In the genomic region with DNA sequence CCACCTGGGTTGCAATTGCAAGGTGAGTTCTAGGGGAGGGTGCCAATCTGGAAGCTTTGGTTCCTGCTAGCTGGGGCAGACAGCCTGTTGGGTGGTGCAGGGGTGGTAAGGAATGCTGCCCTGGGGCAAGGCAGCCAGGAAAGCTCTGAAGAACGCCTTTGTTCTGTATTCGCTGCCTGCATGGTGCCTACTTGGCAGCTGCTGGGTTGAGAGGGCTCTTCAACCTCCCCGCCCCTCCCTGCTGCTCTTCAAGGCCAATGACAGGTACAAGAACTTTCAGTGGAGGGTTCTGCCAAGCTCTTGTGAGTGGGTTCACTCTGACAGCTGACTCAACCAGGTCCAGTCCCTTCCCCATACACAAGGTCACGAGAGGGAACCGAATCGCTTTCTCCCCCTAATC, we compare ENCODE assay signal across 19 mouse cellular contexts. TPM values are rescaled to one million over a fixed set of nuclear protein-coding genes. Genes with fewer than 3 reads are reported as not detected.
DNase-seq lines count a peak whose midpoint lies in the region; TF ChIP-seq lines count a peak whose summit lies in the region.
"Had no signal": no experiment of that assay in that cellular context is flagged by ENCODE, and none has a peak within 500 bp of the region (broad histone marks: within the 10 kb centered on the region; RNA-seq: fewer than 3 reads in every experiment).

No protein-coding gene starts in this region.

- TF ChIP-seq CTCF in lung, adult 2 months (IDR thresholded peaks at IDR 0.05; ENCODE audit: insufficient read depth, low read length) = no peak

- no peak for TF ChIP-seq POLR2A in lung, adult 2 months (IDR thresholded peaks at IDR 0.05; ENCODE audit: borderline replicate concordance, extremely low read depth, low read depth, low read length)

- peak; percentile 81 to 83 for DNase-seq in adrenal gland, adult (ENCODE audit: inconsistent age in 2 of 2, low spot score in 1 of 2)
- no peak for DNase-seq in adrenal gland, postnatal 25 days
- DNase-seq in kidney, adult 11 months = peak; percentile 60
- DNase-seq in kidney, adult 18-20 months = no peak
- DNase-seq in lung, adult 2 months = peak; percentile 67
- DNase-seq in lung, postnatal 36 days = peak; percentile 81
- no peak for DNase-seq in left cerebral cortex, postnatal 10 days (ENCODE audit: extremely low spot score in 1 of 2, low spot score in 2 of 2)
- no peak for DNase-seq in spleen, postnatal 10 days (ENCODE audit: low spot score in 2 of 2)
- DNase-seq: cerebellum, adult 2 months; gastrocnemius, postnatal 25 days; spleen, adult 18-20 months; thymus, postnatal 36 days had no signal

- 73% methylated on average over 6 of the region's 6 CpGs for WGBS in lung, adult 2 months

- intact Hi-C loops in left cerebral cortex, postnatal 10 days (cut with DNase I) = no loop called here

- no peak overlapping the region for H3K4me3 ChIP-seq in lung, adult 2 months (replicated peaks; ENCODE audit: extremely low read depth, low read depth, low read length)
- H3K4me3 ChIP-seq: erythroblast, embryonic 14.5 days; forebrain, embryonic 13.5 days; hindbrain, embryonic 13.5 days; kidney, embryonic 15.5 days; limb, embryonic 15.5 days; neural tube, embryonic 15.5 days had no signal

- H3K4me1 ChIP-seq in lung, adult 2 months (ENCODE audit: control insufficient read depth, insufficient read depth, low read length) = peaks cover 31% of the 10 kb centered on the region

RNA-seq across cellular contexts. Expression of a gene that starts 44.5 kb away (rescaled TPM):
- 388 and 389 TPM in 2 replicates for total RNA-seq in adrenal gland, postnatal 25 days (2021)
- 259 and 473 TPM in 2 replicates for polyA plus RNA-seq in lung, adult 2 months (2012; rRNA removed)
- 10 to 100 TPM; 45.8 to 47.4 TPM for total RNA-seq in left cerebral cortex, postnatal 10 days (2021)
- polyA plus RNA-seq: inflammation-experienced regulatory T-cells, adult 6 months had no signal

Comparison
In these comparisons a context has a peak if more than half of its experiments do, and no peak if none do; other contexts are left out.
1. DNase-seq: peak in adrenal gland, adult (2 of 2), kidney, adult 11 months (single experiment), lung, adult 2 months (single experiment) and lung, postnatal 36 days (single experiment); none in adrenal gland, postnatal 25 days (single experiment), kidney, adult 18-20 months (single experiment), left cerebral cortex, postnatal 10 days (0 of 2) and spleen, postnatal 10 days (0 of 2).